ENCODE assay signal across 14 mouse cellular contexts in the genomic region with DNA sequence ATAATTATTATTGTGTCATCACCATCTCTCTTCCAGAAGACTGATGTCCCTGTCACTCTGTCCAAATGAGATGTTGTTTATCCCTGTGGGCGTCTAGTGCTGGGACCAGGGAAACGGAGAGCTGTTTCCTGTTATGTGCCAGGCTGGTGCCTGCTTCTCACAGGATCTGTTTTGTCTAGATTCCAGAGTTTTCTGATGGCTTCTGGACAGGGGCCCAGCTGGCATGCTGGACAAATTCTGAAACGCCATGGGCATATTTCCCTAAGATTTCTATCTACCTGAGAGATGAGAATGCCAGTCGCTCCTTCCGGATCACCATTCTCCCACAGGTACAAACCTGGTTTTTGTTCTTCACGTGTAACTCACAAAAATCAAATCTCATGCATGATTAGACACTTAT. TPM values are rescaled to one million over a fixed set of nuclear protein-coding genes. Genes with fewer than 3 reads are reported as not detected.
DNase-seq lines count a peak whose midpoint lies in the region; ATAC-seq lines count a peak whose summit lies in the region.
"Had no signal": no experiment of that assay in that cellular context is flagged by ENCODE, and none has a peak within 500 bp of the region (broad histone marks: within the 10 kb centered on the region; RNA-seq: fewer than 3 reads in every experiment).

No protein-coding gene starts in this region.

- ATAC-seq in cerebellum, adult (ENCODE audit: insufficient number of reproducible peaks, low FRiP score, low TSS enrichment) = no peak
- ATAC-seq: CD4-positive, CD25-positive, alpha-beta regulatory T cell, adult 4 months; forebrain, embryonic 14.5 days; forebrain, postnatal 0 days had no signal

- peak; percentile 41 to 62 for DNase-seq in cerebellum, postnatal 25 days
- peak; percentile 19 for DNase-seq in left cerebral cortex, postnatal 4 days
- no peak for DNase-seq in left cerebral cortex, adult 9 months (ENCODE audit: low spot score in 2 of 2)
- DNase-seq in brain, adult 2 months (ENCODE audit: low read depth, low spot score) = peak; percentile 24
- DNase-seq in spleen, adult 18-20 months = no peak
- DNase-seq: adrenal gland, adult 2 months; adrenal gland, postnatal 14 days; forebrain, postnatal 0 days; gastrocnemius, adult 2 months; gastrocnemius, postnatal 14 days; heart, adult 11 months had no signal

- intact Hi-C loops in left cerebral cortex, postnatal 4 days (cut with DNase I) = no loop called here

RNA-seq across cellular contexts. Expression of gene Mx1, which starts 41.0 kb away (rescaled TPM):
- total RNA-seq in left cerebral cortex, postnatal 4 days (2021) = 1 to 10 TPM in 1 of 2 experiments, under 1 TPM in 1; 0.38 to 2.2 TPM

Comparison
In these comparisons a context has a peak if more than half of its experiments do, and no peak if none do; other contexts are left out.
1. DNase-seq: peak in cerebellum, postnatal 25 days (2 of 2), left cerebral cortex, postnatal 4 days (single experiment) and brain, adult 2 months (single experiment); none in left cerebral cortex, adult 9 months (0 of 2) and spleen, adult 18-20 months (0 of 2).